Mouse (Mus musculus): ENCODE measurements at regions not wholly inside any gene's neighbourhood (a gene's known extent, or its start where the extent isn't known, plus 50 kb on each side); places are given as distances from the start of the nearest gene placed in this dataset.
"Not testable (repeated sequence)": the region's sequence is repeated elsewhere in the genome, so short reads cannot be mapped to it uniquely, and the experiment has no call there.

- TF ChIP-seq POLR2A (IDR thresholded peaks at IDR 0.05; ENCODE audit: extremely low read depth, insufficient read depth, low read length); CTCF (IDR thresholded peaks at IDR 0.05; ENCODE audit: low read depth, low read length): not testable (repeated sequence)
These were observed 156.0 kb upstream of the Creb1 start for GRCm38 (mm10) chr1:64376426-64376825.

Measured in liver, adult 2 months (tissue).